Mouse (Mus musculus): Measurements from ENCODE around the gene Plekha1. TPM values are rescaled to one million over a fixed set of nuclear protein-coding genes. Genes with fewer than 3 reads are reported as not detected.

Plekha1 gene
- total and polyA plus RNA-seq, 2 experiments from 2014 or later = 51.7 to 94.4 TPM

- 43% methylated on average over 5 of the region's 5 CpGs for WGBS
- no peak for ATAC-seq (ENCODE audit: low FRiP score)
Observed at GRCm38 (mm10) chr7:130914693-130915363, 49.3 kb downstream of the Plekha1 start.

GRCm38 (mm10) chr7:130918260-130918659 lies 52.7 kb downstream of the Plekha1 start:
- no peaks in the 10 kb centered on the region for H3K4me1 ChIP-seq (ENCODE audit: insufficient read depth, low read length)
- DNase-seq (ENCODE audit: low spot score) = no peak
- no peaks in the 10 kb centered on the region for H3K36me3 ChIP-seq (ENCODE audit: insufficient read depth, low read length)
- no peak for TF ChIP-seq CTCF (IDR thresholded peaks at IDR 0.05)
- H3K9me3 ChIP-seq (ENCODE audit: low read length) = no peaks in the 10 kb centered on the region
- H3K4me3 ChIP-seq (ENCODE audit: low read depth, low read length) = no peak overlapping the region
- WGBS = 49% methylated on average over 2 of the region's 2 CpGs
- H3K27ac ChIP-seq (ENCODE audit: low read depth, low read length) = no peak overlapping the region
- ATAC-seq (ENCODE audit: low FRiP score) = no peak
- no peak overlapping the region for H3K4me2 ChIP-seq (ENCODE audit: low read depth, low read length, poor library complexity, severe bottlenecking)
- H3K27me3 ChIP-seq (ENCODE audit: insufficient read depth, low read length) = no peaks in the 10 kb centered on the region
- H3K9ac ChIP-seq (replicated peaks; ENCODE audit: low read length, poor library complexity, severe bottlenecking) = no peak overlapping the region

More at GRCm38 (mm10) chr7:130914693-130915363, 49.3 kb downstream of the Plekha1 start:
- Histone ChIP-seq H3K36me3 (ENCODE audit: insufficient read depth, low read length) (peaks cover 8% of the 10 kb centered on the region), H3K4me2 (ENCODE audit: low read depth, low read length, poor library complexity, severe bottlenecking) (no peak overlapping the region), H3K9ac (replicated peaks; ENCODE audit: low read length, poor library complexity, severe bottlenecking) (no peak overlapping the region), H3K4me3 (ENCODE audit: low read depth, low read length) (no peak overlapping the region), H3K4me1 (ENCODE audit: insufficient read depth, low read length) (no peaks in the 10 kb centered on the region), H3K27me3 (ENCODE audit: insufficient read depth, low read length) (no peaks in the 10 kb centered on the region), H3K27ac (ENCODE audit: low read depth, low read length) (no peak overlapping the region), H3K9me3 (ENCODE audit: low read length) (no peaks in the 10 kb centered on the region)
- peak; percentile 89 for DNase-seq (ENCODE audit: low spot score)
- peak; percentile 89 for TF ChIP-seq CTCF (IDR thresholded peaks at IDR 0.05)

- no peak for ATAC-seq (ENCODE audit: low FRiP score)
- no peaks in the 10 kb centered on the region for H3K27me3 ChIP-seq (ENCODE audit: insufficient read depth, low read length)
- 67% methylated on average over 13 of the region's 13 CpGs for WGBS
- H3K4me2 ChIP-seq (ENCODE audit: low read depth, low read length, poor library complexity, severe bottlenecking) = no peak overlapping the region
- TF ChIP-seq CTCF (IDR thresholded peaks at IDR 0.05) = no peak
- H3K4me1 ChIP-seq (ENCODE audit: insufficient read depth, low read length) = no peaks in the 10 kb centered on the region
- H3K36me3 ChIP-seq (ENCODE audit: insufficient read depth, low read length) = no peaks in the 10 kb centered on the region
- H3K4me3 ChIP-seq (ENCODE audit: low read depth, low read length) = no peak overlapping the region
- H3K9ac ChIP-seq (replicated peaks; ENCODE audit: low read length, poor library complexity, severe bottlenecking) = no peak overlapping the region
- peak; percentile 71 for DNase-seq (ENCODE audit: low spot score)
- no peaks in the 10 kb centered on the region for H3K9me3 ChIP-seq (ENCODE audit: low read length)
- H3K27ac ChIP-seq (ENCODE audit: low read depth, low read length) = no peak overlapping the region
Observed at GRCm38 (mm10) chr7:130922981-130923731, 57.6 kb downstream of the Plekha1 start.

GRCm38 (mm10) chr7:130930401-130930800 lies 64.8 kb downstream of the Plekha1 start:
- H3K27me3 ChIP-seq (ENCODE audit: insufficient read depth, low read length) = peaks cover 20% of the 10 kb centered on the region; the same call in 1 of the 2 replicates
- no peak for DNase-seq (ENCODE audit: low spot score)
- no peaks in the 10 kb centered on the region for H3K36me3 ChIP-seq (ENCODE audit: insufficient read depth, low read length)
- no peak; the same call in none of the 2 replicates for TF ChIP-seq CTCF (IDR thresholded peaks at IDR 0.05)
- no peak overlapping the region for H3K4me3 ChIP-seq (ENCODE audit: low read depth, low read length)
- no peak overlapping the region for H3K27ac ChIP-seq (ENCODE audit: low read depth, low read length)
- WGBS = 68% methylated on average over 3 of the region's 3 CpGs
- no peak overlapping the region for H3K9ac ChIP-seq (replicated peaks; ENCODE audit: low read length, poor library complexity, severe bottlenecking)
- H3K4me1 ChIP-seq (ENCODE audit: insufficient read depth, low read length) = no peaks in the 10 kb centered on the region
- no peak overlapping the region for H3K4me2 ChIP-seq (ENCODE audit: low read depth, low read length, poor library complexity, severe bottlenecking)
- no peak for ATAC-seq (ENCODE audit: low FRiP score)
- no peaks in the 10 kb centered on the region for H3K9me3 ChIP-seq (ENCODE audit: low read length)

GRCm38 (mm10) chr7:130932921-130933320 lies 67.4 kb downstream of the Plekha1 start:
- no peak overlapping the region for H3K4me2 ChIP-seq (ENCODE audit: low read depth, low read length, poor library complexity, severe bottlenecking)
- H3K27ac ChIP-seq (ENCODE audit: low read depth, low read length) = no peak overlapping the region
- 90% methylated on average over 9 of the region's 9 CpGs for WGBS
- no peak overlapping the region for H3K9ac ChIP-seq (replicated peaks; ENCODE audit: low read length, poor library complexity, severe bottlenecking)
- TF ChIP-seq CTCF (IDR thresholded peaks at IDR 0.05) = no peak
- DNase-seq (ENCODE audit: low spot score) = no peak
- no peaks in the 10 kb centered on the region for H3K4me1 ChIP-seq (ENCODE audit: insufficient read depth, low read length)
- ATAC-seq (ENCODE audit: low FRiP score) = no peak
- no peaks in the 10 kb centered on the region for H3K9me3 ChIP-seq (ENCODE audit: low read length)
- no peaks in the 10 kb centered on the region for H3K36me3 ChIP-seq (ENCODE audit: insufficient read depth, low read length)
- H3K4me3 ChIP-seq (ENCODE audit: low read depth, low read length) = no peak overlapping the region
- H3K27me3 ChIP-seq (ENCODE audit: insufficient read depth, low read length) = peaks cover 45% of the 10 kb centered on the region

- Histone ChIP-seq H3K27me3 (ENCODE audit: insufficient read depth, low read length) (peaks cover 55% of the 10 kb centered on the region), H3K4me2 (ENCODE audit: low read depth, low read length, poor library complexity, severe bottlenecking) (no peak overlapping the region), H3K9me3 (ENCODE audit: low read length) (no peaks in the 10 kb centered on the region), H3K4me1 (ENCODE audit: insufficient read depth, low read length) (no peaks in the 10 kb centered on the region), H3K27ac (ENCODE audit: low read depth, low read length) (no peak overlapping the region), H3K9ac (replicated peaks; ENCODE audit: low read length, poor library complexity, severe bottlenecking) (no peak overlapping the region), H3K4me3 (ENCODE audit: low read depth, low read length) (no peak overlapping the region), H3K36me3 (ENCODE audit: insufficient read depth, low read length) (no peaks in the 10 kb centered on the region)
- DNase-seq (ENCODE audit: low spot score) (no peak), ATAC-seq (ENCODE audit: low FRiP score) (no peak)
- 84% methylated on average over 4 of the region's 4 CpGs for WGBS
- no peak for TF ChIP-seq CTCF (IDR thresholded peaks at IDR 0.05)
Observed at GRCm38 (mm10) chr7:130934654-130935053, 69.1 kb downstream of the Plekha1 start.
